Mouse (Mus musculus): ENCODE data around the gene Abce1.
"Not testable (repeated sequence)": the region's sequence is repeated elsewhere in the genome, so short reads cannot be mapped to it uniquely, and the experiment has no call there.

Abce1 gene

GRCm38 (mm10) chr8:79711064-79711961, at the start of gene Abce1, which contains the start of gene Anapc10:
Gene Abce1, minus strand, starts transcription at chr8:79711740.
Gene Anapc10, plus strand, starts transcription at chr8:79711820.
- DNase-seq (ENCODE audit: low spot score in 2 of 2): peak; percentile 96 to 99

- DNase-seq (ENCODE audit: low spot score in 2 of 2): no peak
These were observed 38.8 kb upstream of the Abce1 start for GRCm38 (mm10) chr8:79750305-79750704.

- DNase-seq (ENCODE audit: low spot score in 2 of 2): no peak
These were observed 37.1 kb upstream of the Abce1 start for GRCm38 (mm10) chr8:79748591-79748990.

DNA sequence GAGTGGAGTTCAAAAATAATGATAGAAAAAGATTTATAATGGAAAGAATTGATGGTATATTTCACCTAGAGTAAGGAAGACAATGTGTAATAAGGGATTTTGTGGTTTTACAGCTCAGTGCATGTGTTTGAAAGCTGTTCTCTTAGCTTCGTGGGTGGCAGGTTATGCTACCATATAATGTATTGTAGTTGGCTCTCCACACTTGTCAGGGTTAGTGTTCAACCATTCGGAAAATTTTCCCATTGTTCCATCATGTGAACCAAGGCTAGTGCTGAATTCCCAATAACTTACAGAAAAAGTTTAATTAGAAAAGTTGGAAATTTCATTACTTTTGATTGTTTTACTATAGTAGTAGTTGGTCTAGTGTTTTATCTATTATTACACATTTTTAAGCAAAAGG, 36.6 kb upstream of the Abce1 start:
- no peak for DNase-seq (ENCODE audit: low spot score in 2 of 2)

- DNase-seq (ENCODE audit: low spot score in 2 of 2): peak in 1 of 2 experiments; percentile 31
These were observed 22.8 kb upstream of the Abce1 start for GRCm38 (mm10) chr8:79734304-79734703.

DNA sequence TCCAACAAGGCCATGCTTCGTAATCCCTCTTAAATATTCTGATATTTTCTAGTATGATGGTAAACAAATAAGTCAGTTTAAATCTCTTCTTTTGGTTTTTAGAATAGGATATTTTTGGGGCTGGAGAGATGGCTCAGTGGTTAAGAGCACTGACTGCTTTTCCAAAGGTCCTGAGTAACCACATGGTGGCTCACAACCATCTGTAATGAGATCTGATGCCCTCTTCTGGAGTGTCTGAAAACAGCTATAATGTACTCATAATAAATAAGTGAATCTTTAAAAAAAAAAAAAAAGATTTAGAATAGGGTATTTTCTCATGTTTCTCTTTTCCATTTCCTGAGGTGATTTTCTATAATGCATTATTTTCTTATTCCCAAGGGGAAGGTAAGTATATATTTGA, 16.4 kb upstream of the Abce1 start:
- no peak for DNase-seq (ENCODE audit: low spot score in 2 of 2)

- DNase-seq (ENCODE audit: low spot score in 2 of 2): no peak
These were observed 13.0 kb upstream of the Abce1 start for GRCm38 (mm10) chr8:79724589-79724988.

GRCm38 (mm10) chr8:79723308-79723707, 11.8 kb upstream of the Abce1 start:
- DNase-seq (ENCODE audit: low spot score in 2 of 2): no peak

DNA sequence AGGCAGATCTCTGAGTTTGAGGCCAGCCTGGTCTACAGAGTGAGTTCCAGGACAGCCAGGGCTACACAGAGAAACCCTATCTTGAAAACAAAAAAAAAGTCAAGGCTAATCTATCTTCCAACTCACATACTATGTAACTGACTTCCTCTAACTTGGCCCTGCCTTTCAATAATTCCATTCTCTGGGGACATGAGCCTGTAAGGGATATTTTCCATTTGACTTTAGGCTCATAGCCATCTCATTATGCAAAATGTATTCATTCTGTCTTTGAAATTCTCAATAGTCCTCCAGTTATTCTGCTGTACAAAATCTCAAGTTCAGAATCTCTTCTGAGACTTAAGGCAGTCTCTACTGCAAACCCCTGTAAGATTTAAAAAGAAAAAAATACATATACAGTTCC, 10.0 kb upstream of the Abce1 start:
- no peak for DNase-seq (ENCODE audit: low spot score in 2 of 2)

- no peak for DNase-seq (ENCODE audit: low spot score in 2 of 2)
These were observed 1.1 kb upstream of the Abce1 start for GRCm38 (mm10) chr8:79712676-79713075.

GRCm38 (mm10) chr8:79706687-79707086, 4.9 kb downstream of the Abce1 start:
- DNase-seq (ENCODE audit: low spot score in 2 of 2): no peak

DNA sequence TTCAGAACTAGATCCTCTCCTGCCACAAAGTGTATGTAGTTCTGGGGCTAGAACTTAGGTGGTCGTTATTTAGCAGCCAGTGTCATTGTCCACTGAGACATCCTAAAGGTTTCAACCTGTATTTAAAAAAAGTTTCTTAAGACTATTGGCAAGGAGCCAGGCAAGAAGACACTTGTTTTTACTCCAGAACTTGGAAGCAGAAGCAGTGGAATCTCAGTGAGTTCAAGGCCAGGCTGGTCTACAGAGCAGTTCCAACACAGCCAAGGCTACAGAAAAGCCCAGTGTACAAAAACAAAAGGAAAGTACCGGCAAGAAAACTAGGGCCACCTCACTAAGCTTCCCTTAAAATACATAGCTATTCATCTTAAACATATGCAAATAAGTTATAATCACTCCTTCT, 19.0 kb downstream of the Abce1 start:
- no peak for DNase-seq (ENCODE audit: low spot score in 2 of 2)

- DNase-seq (ENCODE audit: low spot score in 2 of 2): not testable (repeated sequence)
These were observed 25.6 kb downstream of the Abce1 start for GRCm38 (mm10) chr8:79685927-79686326.

DNA sequence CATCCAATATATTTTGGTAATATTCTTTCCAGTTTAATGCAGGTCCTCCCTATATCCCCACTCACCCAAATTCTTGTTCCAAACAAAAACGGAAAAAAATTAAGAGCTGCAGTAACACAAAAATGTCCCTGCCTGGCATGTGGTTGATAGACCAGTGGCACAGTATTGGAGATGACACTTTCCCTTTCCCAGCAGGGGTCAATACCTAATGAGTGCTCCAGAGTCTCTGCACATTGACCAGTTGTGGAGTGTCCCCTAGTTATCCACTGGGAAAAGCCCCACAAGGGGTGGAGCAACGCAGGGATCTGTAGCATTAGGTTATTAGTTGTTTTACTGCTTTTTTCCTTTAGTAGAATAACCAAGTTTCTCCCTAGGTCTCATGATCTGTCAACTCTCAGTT, 30.6 kb downstream of the Abce1 start:
- DNase-seq (ENCODE audit: low spot score in 2 of 2): no peak

GRCm38 (mm10) chr8:79680555-79680954, 31.0 kb downstream of the Abce1 start:
- DNase-seq (ENCODE audit: low spot score in 2 of 2): peak; percentile 22 to 37

GRCm38 (mm10) chr8:79680083-79680482, 31.5 kb downstream of the Abce1 start:
- DNase-seq (ENCODE audit: low spot score in 2 of 2): not testable (repeated sequence)

DNA sequence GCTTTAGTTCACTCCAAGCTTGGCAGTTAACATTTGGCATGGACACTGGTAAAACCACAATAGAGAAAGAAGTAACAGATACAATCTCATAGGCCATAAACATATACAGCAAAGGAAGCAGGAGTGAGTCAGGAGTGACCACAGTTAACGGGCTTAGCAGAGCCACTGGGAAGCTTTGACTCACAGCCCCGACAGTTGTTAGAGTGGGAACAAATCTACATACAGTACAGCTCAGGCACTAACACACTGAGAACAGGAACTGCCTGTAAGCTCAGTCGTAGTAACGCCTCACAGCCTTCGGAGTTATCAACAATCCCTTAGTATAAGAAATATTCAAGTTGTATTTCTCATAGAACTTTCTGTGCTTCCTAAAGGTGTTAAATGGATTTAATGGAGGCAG, 32.5 kb downstream of the Abce1 start:
- no peak for DNase-seq (ENCODE audit: low spot score in 2 of 2)

GRCm38 (mm10) chr8:79676461-79676860, 35.1 kb downstream of the Abce1 start:
- no peak for DNase-seq (ENCODE audit: low spot score in 2 of 2)

GRCm38 (mm10) chr8:79658715-79659114, 52.8 kb downstream of the Abce1 start:
- DNase-seq (ENCODE audit: low spot score in 2 of 2): not testable (repeated sequence)

DNA sequence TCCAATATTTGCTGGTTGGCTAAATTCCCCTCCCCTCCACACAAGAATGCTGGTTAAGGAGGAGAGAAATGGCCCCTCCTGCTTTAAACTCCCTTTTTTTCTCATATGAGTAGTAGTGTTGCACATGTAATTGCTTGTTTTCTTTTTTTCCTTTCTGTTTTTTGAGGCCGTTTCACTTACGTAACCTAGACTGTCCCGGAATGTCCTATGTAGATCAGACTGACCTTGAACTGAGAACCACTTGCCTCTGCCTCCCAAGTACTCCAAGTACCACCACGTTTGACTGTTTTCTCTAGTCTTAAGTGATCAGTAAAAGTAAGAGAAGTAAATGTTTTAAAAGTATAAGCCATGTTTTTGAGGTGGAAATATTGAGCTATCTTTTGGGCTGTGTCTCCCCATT, 57.8 kb downstream of the Abce1 start:
- no peak for DNase-seq (ENCODE audit: low spot score in 2 of 2)

DNA sequence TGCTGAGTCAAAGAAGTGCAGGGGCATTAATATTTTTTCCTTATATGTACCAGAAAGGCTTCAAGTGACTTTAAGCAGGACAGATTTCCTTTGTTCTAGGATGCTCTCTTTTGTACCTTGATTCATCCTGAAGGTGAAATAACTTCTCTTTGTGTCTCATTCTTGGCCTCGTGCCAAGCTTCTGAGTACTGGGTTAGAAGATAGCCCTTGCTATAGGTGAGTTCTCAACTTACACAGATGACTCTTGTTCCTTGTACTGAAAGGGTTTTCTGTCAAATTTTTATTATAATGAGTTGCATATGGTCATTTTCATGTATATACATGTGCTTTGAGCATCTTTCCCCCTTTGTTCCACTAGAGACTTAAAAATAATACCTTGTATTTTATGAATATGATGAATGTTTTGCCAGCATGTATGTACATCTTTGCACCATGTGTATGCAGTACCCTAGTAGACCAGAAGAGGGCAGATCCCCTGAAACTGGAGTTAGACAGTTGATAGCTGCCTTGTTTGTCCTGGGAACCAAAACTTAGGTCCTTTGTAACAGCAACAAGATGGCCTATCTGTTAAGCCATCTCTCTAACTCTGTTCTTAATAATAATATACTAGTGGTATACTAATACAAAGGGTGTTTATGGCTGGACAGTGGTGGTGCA, 61.3 kb downstream of the Abce1 start:
- DNase-seq (ENCODE audit: low spot score in 2 of 2): peak; percentile 28 to 66

- no peak for DNase-seq (ENCODE audit: low spot score in 2 of 2)
These were observed 62.0 kb downstream of the Abce1 start for GRCm38 (mm10) chr8:79649569-79649968.

- DNase-seq (ENCODE audit: low spot score in 2 of 2): no peak
These were observed 70.4 kb downstream of the Abce1 start for GRCm38 (mm10) chr8:79641119-79641518.

Data from spleen, postnatal 10 days (tissue).